Mouse (Mus musculus): ENCODE data around the gene Pacs1. TPM values are rescaled to one million over a fixed set of nuclear protein-coding genes. Genes with fewer than 3 reads are reported as not detected.
"Not testable (repeated sequence)": the region's sequence is repeated elsewhere in the genome, so short reads cannot be mapped to it uniquely, and the experiment has no call there.

Pacs1 gene
- total and polyA plus RNA-seq, 2 experiments: 1.1 to 3.0 TPM

DNA sequence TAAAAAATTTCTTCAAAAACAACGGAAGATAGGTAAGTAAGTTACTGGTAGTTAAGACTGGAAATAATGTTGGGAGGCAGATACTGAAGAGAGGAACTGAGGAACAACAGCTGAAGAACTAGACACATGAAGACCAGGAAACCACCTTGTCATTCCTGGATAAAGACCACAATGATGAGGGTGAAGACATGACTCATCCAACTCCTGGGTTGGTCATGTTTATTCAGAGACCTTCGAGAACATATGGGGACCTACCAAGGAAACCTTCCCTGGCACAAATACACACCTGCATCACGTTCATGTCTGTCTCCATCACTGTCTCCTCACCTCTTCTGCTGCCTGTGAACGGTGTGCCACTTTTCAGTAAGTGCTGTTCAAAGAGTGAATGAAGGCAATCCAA is 48.8 kb downstream of the Pacs1 start:
- Histone ChIP-seq H3K4me1 (ENCODE audit: control insufficient read depth, insufficient read depth, low read length) (peaks cover 2% of the 10 kb centered on the region), H3K27me3 (ENCODE audit: control insufficient read depth, insufficient read depth, low read length) (no peaks in the 10 kb centered on the region), H3K79me2 (ENCODE audit: control insufficient read depth, insufficient read depth, low read length) (no peaks in the 10 kb centered on the region), H3K36me3 (ENCODE audit: control insufficient read depth, insufficient read depth, low read length) (no peaks in the 10 kb centered on the region), H3K9ac (ENCODE audit: low read depth, low read length) (no peak overlapping the region), H3K27ac (replicated peaks; ENCODE audit: insufficient read depth, low read depth, low read length) (no peak overlapping the region), H3K4me3 (ENCODE audit: insufficient read depth, low read depth, low read length) (no peak overlapping the region)
- TF ChIP-seq CTCF (IDR thresholded peaks at IDR 0.05; ENCODE audit: low read depth, low read length) (no peak), POLR2A (IDR thresholded peaks at IDR 0.05; ENCODE audit: extremely low read depth, insufficient read depth, low read length) (no peak)
- DNase-seq (ENCODE audit: extremely low read depth, low read depth, low spot score): no peak
- 87% methylated on average over 4 of the region's 4 CpGs for WGBS

DNA sequence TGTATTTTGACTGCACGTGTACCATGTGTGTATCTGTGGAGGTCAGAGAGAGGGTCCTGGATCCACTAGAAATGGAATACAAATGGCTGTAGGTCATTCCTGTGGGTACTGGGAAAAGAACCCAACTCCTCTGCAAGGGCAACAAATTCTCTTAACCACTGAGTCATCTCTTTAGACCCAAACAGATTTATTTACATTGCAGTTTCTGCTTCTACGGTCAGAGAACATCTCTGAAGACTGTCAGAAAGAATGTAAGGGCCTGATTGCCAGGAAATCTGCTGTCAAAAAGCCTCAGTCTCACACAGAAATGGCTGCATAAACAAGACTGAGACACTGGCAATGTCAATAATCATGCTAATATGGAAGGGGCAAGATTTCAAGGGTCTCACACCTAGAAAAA is 51.0 kb downstream of the Pacs1 start:
- Histone ChIP-seq H3K9ac (ENCODE audit: low read depth, low read length) (no peak overlapping the region), H3K27me3 (ENCODE audit: control insufficient read depth, insufficient read depth, low read length) (no peaks in the 10 kb centered on the region), H3K4me1 (ENCODE audit: control insufficient read depth, insufficient read depth, low read length) (peaks cover 2% of the 10 kb centered on the region), H3K36me3 (ENCODE audit: control insufficient read depth, insufficient read depth, low read length) (no peaks in the 10 kb centered on the region), H3K4me3 (ENCODE audit: insufficient read depth, low read depth, low read length) (no peak overlapping the region), H3K79me2 (ENCODE audit: control insufficient read depth, insufficient read depth, low read length) (no peaks in the 10 kb centered on the region), H3K27ac (replicated peaks; ENCODE audit: insufficient read depth, low read depth, low read length) (no peak overlapping the region)
- WGBS: 79% methylated on average over 2 of the region's 2 CpGs
- TF ChIP-seq POLR2A (IDR thresholded peaks at IDR 0.05; ENCODE audit: extremely low read depth, insufficient read depth, low read length) (no peak), CTCF (IDR thresholded peaks at IDR 0.05; ENCODE audit: low read depth, low read length) (no peak)
- DNase-seq (ENCODE audit: extremely low read depth, low read depth, low spot score): no peak

DNA sequence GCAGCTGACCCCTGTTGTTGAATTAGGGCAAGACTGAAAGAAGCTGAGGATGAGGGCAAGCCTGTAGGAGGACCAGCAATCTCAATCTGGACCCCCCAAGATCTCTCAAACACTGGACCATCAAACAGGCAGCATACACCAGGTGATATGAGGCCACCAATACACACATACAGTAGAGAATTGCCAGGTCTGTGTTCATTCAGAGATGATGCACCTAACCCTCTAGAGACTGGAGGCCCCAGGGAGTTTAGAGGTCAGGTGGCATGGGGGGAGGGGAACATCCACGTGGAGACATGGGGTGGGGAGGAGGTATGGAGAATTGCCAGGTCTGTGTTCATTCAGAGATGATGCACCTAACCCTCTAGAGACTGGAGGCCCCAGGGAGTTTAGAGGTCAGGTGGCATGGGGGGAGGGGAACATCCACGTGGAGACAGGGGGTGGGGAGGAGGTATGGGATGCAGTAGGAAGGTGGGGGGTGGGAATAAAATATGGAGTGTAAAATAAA is 51.6 kb downstream of the Pacs1 start:
- WGBS: 27% methylated on average over 2 of the region's 2 CpGs
- not testable (repeated sequence) for H3K27me3 ChIP-seq (ENCODE audit: control insufficient read depth, insufficient read depth, low read length); H3K4me1 ChIP-seq (ENCODE audit: control insufficient read depth, insufficient read depth, low read length); H3K27ac ChIP-seq (replicated peaks; ENCODE audit: insufficient read depth, low read depth, low read length); H3K4me3 ChIP-seq (ENCODE audit: insufficient read depth, low read depth, low read length); H3K9ac ChIP-seq (ENCODE audit: low read depth, low read length); H3K36me3 ChIP-seq (ENCODE audit: control insufficient read depth, insufficient read depth, low read length); DNase-seq (ENCODE audit: extremely low read depth, low read depth, low spot score); H3K79me2 ChIP-seq (ENCODE audit: control insufficient read depth, insufficient read depth, low read length)

DNA sequence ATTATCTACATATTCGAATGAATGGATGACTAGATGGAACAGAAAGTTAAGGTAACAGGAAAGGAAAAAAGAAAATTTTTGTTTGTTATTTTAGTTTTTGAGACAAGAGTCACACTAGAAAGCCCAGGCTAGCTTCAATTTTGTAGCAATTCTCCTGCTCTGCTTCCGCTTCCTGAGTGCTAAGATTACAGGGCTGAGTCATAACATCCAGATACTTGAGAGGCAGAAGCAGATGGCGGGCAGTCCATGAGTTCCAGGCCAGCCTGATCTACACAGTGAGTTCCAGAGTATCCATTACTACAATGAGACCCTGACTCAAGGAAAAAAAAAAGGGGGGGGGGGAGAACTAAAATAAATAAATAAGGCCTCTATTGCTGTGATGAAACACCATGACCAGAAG is 52.5 kb downstream of the Pacs1 start:
- peaks cover 2% of the 10 kb centered on the region for H3K4me1 ChIP-seq (ENCODE audit: control insufficient read depth, insufficient read depth, low read length)
- 88% methylated on average over 3 of the region's 3 CpGs for WGBS
- DNase-seq (ENCODE audit: extremely low read depth, low read depth, low spot score): no peak
- no peak overlapping the region for H3K27ac ChIP-seq (replicated peaks; ENCODE audit: insufficient read depth, low read depth, low read length)
- no peaks in the 10 kb centered on the region for H3K36me3 ChIP-seq (ENCODE audit: control insufficient read depth, insufficient read depth, low read length)
- H3K9ac ChIP-seq (ENCODE audit: low read depth, low read length): no peak overlapping the region
- H3K79me2 ChIP-seq (ENCODE audit: control insufficient read depth, insufficient read depth, low read length): no peaks in the 10 kb centered on the region
- TF ChIP-seq CTCF (IDR thresholded peaks at IDR 0.05; ENCODE audit: low read depth, low read length) (no peak), POLR2A (IDR thresholded peaks at IDR 0.05; ENCODE audit: extremely low read depth, insufficient read depth, low read length) (no peak)
- H3K27me3 ChIP-seq (ENCODE audit: control insufficient read depth, insufficient read depth, low read length): no peaks in the 10 kb centered on the region
- H3K4me3 ChIP-seq (ENCODE audit: insufficient read depth, low read depth, low read length): no peak overlapping the region

DNA sequence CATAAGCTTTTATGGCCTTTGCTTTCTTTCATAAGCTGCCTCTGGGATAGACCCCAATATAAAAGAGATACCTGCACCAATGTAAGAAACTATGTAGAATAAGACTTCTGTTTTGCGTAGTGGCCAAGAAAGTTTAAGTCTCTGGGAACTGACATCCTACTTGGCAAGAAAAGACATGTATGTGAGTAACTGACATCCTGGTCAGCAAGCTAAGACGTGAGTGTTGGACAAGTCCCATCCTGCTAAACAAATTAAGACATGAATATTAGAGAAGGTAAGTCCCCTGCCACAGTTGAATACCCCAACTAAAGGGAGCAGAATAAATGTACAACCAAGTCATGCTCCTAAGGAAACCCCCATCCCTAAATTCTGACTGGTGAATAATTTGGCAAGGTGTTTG is 71.2 kb downstream of the Pacs1 start:
- Histone ChIP-seq H3K4me1 (ENCODE audit: control insufficient read depth, insufficient read depth, low read length) (no peaks in the 10 kb centered on the region), H3K9ac (ENCODE audit: low read depth, low read length) (no peak overlapping the region), H3K27ac (replicated peaks; ENCODE audit: insufficient read depth, low read depth, low read length) (no peak overlapping the region), H3K36me3 (ENCODE audit: control insufficient read depth, insufficient read depth, low read length) (no peaks in the 10 kb centered on the region), H3K79me2 (ENCODE audit: control insufficient read depth, insufficient read depth, low read length) (no peaks in the 10 kb centered on the region), H3K4me3 (ENCODE audit: insufficient read depth, low read depth, low read length) (no peak overlapping the region), H3K27me3 (ENCODE audit: control insufficient read depth, insufficient read depth, low read length) (no peaks in the 10 kb centered on the region)
- DNase-seq (ENCODE audit: extremely low read depth, low read depth, low spot score): no peak
- WGBS: 92% methylated on average over 2 of the region's 2 CpGs
- TF ChIP-seq CTCF (IDR thresholded peaks at IDR 0.05; ENCODE audit: low read depth, low read length): no peak
- no peak for TF ChIP-seq POLR2A (IDR thresholded peaks at IDR 0.05; ENCODE audit: extremely low read depth, insufficient read depth, low read length)

DNA sequence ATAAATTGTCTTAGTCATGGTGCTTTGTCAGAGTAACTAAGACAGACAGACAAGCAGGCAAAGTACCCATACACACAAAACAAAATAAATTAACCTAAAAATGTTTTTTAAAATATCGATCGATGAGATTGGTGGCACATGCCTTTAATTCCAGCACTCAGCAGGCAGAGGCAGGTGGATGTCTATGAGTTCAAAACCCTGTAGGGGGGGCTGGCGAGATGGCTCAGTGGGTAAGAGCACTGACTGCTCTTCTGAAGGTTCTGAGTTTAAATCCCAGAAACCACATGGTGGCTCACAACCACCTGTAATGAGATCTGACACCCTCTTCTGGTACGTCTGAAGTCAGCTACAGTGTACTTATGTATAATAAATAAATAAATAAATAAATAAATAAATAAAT is 72.3 kb downstream of the Pacs1 start:
- not testable (repeated sequence) for H3K79me2 ChIP-seq (ENCODE audit: control insufficient read depth, insufficient read depth, low read length); H3K4me3 ChIP-seq (ENCODE audit: insufficient read depth, low read depth, low read length); DNase-seq (ENCODE audit: extremely low read depth, low read depth, low spot score); H3K4me1 ChIP-seq (ENCODE audit: control insufficient read depth, insufficient read depth, low read length); H3K9ac ChIP-seq (ENCODE audit: low read depth, low read length); H3K36me3 ChIP-seq (ENCODE audit: control insufficient read depth, insufficient read depth, low read length); H3K27me3 ChIP-seq (ENCODE audit: control insufficient read depth, insufficient read depth, low read length); H3K27ac ChIP-seq (replicated peaks; ENCODE audit: insufficient read depth, low read depth, low read length)
- WGBS: 94% methylated on average over 4 of the region's 4 CpGs

Data from liver, adult 2 months (tissue).